Mouse (Mus musculus): ENCODE data around the gene Zfp963.

- TF ChIP-seq GATA1 (IDR thresholded peaks at IDR 0.05; ENCODE audit: borderline replicate concordance, low read length), result no peak
- no peak for TF ChIP-seq FLI1 (IDR thresholded peaks at IDR 0.05; ENCODE audit: low read length)
Observed at GRCm38 (mm10) chr8:69791415-69792068, 41.8 kb upstream of the Zfp963 start.
